Mouse (Mus musculus): ENCODE data around the gene Egr4. TPM values are rescaled to one million over a fixed set of nuclear protein-coding genes. Genes with fewer than 3 reads are reported as not detected.
A peak's percentile ranks its signal among the peaks of the same experiment; 100 is the strongest.

Egr4 gene
- polyA plus RNA-seq, 1 experiment from 2014 or later: not detected

DNA sequence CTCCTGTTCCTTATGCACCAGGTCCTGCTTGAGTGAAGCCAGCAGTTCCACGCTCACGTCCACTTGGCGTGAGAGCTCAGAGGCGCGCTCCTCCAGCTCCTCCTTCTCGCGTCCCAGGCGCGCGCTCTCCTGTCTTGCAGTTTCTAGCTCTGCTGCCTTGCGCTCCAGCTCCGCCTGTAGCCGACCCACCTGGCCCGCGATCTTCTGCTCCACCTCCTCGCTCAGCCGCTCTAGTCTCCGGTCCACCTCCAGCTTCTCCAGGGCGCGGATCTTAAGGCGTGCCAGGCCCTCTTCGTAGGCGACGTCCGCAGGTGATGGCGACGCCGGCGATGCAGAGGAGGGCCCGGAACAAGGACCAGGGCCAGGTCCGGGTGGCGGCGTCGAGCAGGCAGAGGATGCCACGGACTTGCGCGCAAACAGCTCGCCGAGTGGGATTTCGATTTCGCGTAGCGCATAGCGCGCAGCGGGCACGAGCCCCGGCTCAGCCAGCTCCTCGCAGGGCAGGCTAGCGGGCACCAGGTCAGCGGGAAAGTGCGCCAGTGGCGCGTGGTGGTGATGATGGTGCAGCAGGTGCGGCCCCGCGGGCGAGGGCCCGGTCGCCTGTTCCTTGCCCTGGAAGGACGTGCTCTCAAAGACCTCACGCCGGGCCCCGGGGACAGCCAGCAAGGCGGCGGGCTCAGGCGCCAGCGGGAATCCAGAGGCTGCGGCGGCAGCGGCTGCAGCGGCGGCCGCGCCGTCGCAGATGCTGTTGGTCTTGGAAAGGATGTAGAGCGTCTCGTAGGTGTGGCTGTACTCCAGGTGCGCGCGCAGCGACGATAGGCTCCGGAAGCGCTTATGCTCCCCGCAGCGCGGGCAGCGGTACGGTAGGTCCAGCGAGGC, 29.3 kb downstream of the Egr4 start:
- Histone ChIP-seq H3K9ac (ENCODE audit: low read length) (peak overlapping the region; percentile 45; the same call in 1 of the 2 replicates), H3K4me3 (replicated peaks; ENCODE audit: low read length) (peak overlapping the region; percentile 40), H3K27ac (ENCODE audit: low read length) (no peak overlapping the region), H3K4me2 (ENCODE audit: low read depth, low read length) (peak overlapping the region; percentile 55), H3K4me1 (ENCODE audit: control insufficient read depth, insufficient read depth, low read length) (peaks cover 6% of the 10 kb centered on the region; the same call in 1 of the 2 replicates), H3K9me3 (replicated peaks; ENCODE audit: control insufficient read depth, low read length) (no peaks in the 10 kb centered on the region), H3K36me3 (ENCODE audit: control insufficient read depth, insufficient read depth, low read length) (no peaks in the 10 kb centered on the region), H3K27me3 (ENCODE audit: control insufficient read depth, insufficient read depth, low read length) (peaks cover 24% of the 10 kb centered on the region)
- ATAC-seq (ENCODE audit: insufficient read depth, low FRiP score): no peak
- WGBS: 4% methylated on average over 90 of the region's 92 CpGs

DNA sequence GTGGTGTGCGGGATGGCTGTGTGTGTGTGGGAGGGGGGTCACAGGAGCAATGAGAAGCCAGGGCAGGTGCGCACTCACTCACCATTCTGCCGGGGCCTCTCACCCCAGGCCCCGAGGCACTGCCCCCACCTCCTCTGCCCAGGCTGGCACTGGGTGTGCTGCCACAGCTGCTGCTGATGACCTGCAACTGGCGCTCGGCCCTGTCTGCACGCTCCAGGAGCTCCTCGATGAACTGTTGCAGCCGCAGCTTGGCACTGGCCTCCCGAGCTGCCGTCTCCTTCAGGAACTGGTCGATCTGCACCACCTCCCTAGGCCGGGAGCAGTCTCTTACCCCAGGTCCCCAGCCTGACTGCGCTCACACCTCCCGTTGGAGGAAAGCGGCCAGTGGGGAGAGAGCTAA, 32.7 kb downstream of the Egr4 start:
- Histone ChIP-seq H3K9ac (ENCODE audit: low read length) (no peak overlapping the region), H3K4me1 (ENCODE audit: control insufficient read depth, insufficient read depth, low read length) (peaks cover 6% of the 10 kb centered on the region; the same call in 1 of the 2 replicates), H3K4me2 (ENCODE audit: low read depth, low read length) (no peak overlapping the region), H3K27me3 (ENCODE audit: control insufficient read depth, insufficient read depth, low read length) (peaks cover 24% of the 10 kb centered on the region), H3K9me3 (replicated peaks; ENCODE audit: control insufficient read depth, low read length) (no peaks in the 10 kb centered on the region), H3K27ac (ENCODE audit: low read length) (no peak overlapping the region), H3K36me3 (ENCODE audit: control insufficient read depth, insufficient read depth, low read length) (no peaks in the 10 kb centered on the region), H3K4me3 (replicated peaks; ENCODE audit: low read length) (no peak overlapping the region)
- ATAC-seq (ENCODE audit: insufficient read depth, low FRiP score): no peak
- 64% methylated on average over 14 of the region's 16 CpGs for WGBS

DNA sequence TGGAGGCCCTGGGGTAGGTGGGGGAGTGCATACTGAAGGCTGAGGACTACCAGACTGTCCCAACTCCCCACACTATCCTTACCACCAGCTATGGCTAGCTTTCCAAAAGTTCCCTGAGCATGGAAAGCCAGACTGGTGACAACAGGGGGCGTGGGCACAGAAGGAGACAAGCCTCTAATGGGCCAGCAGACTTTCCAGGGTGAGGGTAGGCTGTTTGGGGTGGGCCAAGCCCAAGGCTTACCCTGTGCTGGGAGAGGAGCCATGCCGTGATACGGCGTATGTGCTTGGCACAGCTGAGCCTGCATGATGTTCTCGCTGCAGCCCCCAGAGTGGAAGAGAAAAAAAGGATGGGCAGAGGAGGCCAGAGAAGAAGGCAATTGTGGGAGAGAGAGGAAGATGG, 33.4 kb downstream of the Egr4 start:
- Histone ChIP-seq H3K4me1 (ENCODE audit: control insufficient read depth, insufficient read depth, low read length) (peaks cover 6% of the 10 kb centered on the region; the same call in 1 of the 2 replicates), H3K9me3 (replicated peaks; ENCODE audit: control insufficient read depth, low read length) (no peaks in the 10 kb centered on the region), H3K4me3 (replicated peaks; ENCODE audit: low read length) (no peak overlapping the region), H3K36me3 (ENCODE audit: control insufficient read depth, insufficient read depth, low read length) (no peaks in the 10 kb centered on the region), H3K27ac (ENCODE audit: low read length) (no peak overlapping the region), H3K9ac (ENCODE audit: low read length) (no peak overlapping the region), H3K27me3 (ENCODE audit: control insufficient read depth, insufficient read depth, low read length) (peaks cover 20% of the 10 kb centered on the region), H3K4me2 (ENCODE audit: low read depth, low read length) (no peak overlapping the region)
- ATAC-seq (ENCODE audit: insufficient read depth, low FRiP score): no peak
- WGBS: 80% methylated on average over 5 of the region's 5 CpGs

DNA sequence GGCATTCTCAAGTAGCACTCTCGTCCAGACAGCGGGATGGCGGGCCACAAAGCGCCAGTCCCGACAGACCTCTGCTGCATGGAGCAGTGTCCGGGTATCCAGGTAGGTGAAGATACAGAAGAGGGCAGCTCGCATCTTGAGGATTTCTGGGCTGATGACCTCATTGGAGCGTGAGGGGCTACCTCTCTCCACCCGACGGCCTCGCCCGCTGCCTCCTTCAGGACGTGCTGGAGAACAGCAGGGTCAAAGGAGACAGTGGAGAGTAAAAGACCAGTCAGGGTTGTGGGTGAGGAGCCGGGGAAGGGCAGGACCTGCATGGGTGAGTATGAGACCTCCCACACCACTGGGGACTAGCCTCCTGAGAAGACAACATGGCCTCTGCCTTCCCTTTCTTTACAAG, 35.0 kb downstream of the Egr4 start:
- H3K4me2 ChIP-seq (ENCODE audit: low read depth, low read length): no peak overlapping the region
- peaks cover 4% of the 10 kb centered on the region; the same call in 1 of the 2 replicates for H3K27me3 ChIP-seq (ENCODE audit: control insufficient read depth, insufficient read depth, low read length)
- H3K9me3 ChIP-seq (replicated peaks; ENCODE audit: control insufficient read depth, low read length): no peaks in the 10 kb centered on the region
- H3K36me3 ChIP-seq (ENCODE audit: control insufficient read depth, insufficient read depth, low read length): no peaks in the 10 kb centered on the region
- no peak overlapping the region for H3K9ac ChIP-seq (ENCODE audit: low read length)
- H3K4me3 ChIP-seq (replicated peaks; ENCODE audit: low read length): no peak overlapping the region
- H3K4me1 ChIP-seq (ENCODE audit: control insufficient read depth, insufficient read depth, low read length): no peaks in the 10 kb centered on the region
- ATAC-seq (ENCODE audit: insufficient read depth, low FRiP score): no peak
- H3K27ac ChIP-seq (ENCODE audit: low read length): no peak overlapping the region
- 39% methylated on average over 14 of the region's 14 CpGs for WGBS

DNA sequence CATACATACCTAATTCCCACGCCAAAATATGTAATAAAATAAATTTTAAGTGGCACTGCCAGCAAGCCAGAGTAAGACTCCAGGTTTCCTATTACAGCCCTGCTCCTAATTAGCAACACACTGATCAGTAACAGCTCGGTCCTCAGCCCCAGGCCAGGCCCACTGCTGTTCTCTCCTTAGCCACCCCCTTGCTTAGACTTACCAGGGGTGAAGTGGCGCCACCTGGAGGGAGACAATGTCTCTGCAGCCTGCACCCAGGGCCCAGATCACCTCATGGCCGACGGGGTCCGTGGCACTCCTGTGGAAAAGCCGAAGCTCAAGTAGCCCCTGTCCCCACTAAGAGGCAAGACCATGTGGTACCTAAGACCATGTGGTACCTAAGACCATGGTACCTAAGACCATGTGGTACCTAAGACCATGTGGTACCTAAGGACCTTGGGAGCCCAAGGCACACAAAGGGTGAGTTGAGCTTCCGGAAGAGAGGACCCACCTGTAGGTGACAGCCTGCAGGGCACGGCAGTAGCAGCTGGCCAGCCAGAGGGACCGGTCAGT, 35.9 kb downstream of the Egr4 start:
- WGBS: 29% methylated on average over 10 of the region's 10 CpGs

DNA sequence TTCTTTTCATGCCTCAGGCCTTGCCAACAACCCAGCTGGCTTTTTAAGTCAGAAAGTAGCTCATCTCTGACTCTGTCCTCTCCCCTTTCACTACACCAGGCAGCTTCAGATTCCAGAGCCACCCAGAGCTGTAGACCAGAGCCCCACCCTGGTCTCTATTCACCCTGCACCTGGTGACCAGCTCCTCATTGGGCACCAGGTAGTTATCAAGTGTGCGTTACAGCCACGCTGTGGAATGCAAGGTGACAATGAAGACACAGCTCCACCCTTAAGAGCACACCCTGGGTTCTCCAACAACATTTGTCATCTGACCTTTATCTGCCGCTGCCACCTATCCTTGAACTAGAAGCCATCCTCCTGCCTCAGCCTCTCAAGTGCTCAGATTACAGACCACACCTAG, 37.8 kb downstream of the Egr4 start:
- Histone ChIP-seq H3K27me3 (ENCODE audit: control insufficient read depth, insufficient read depth, low read length) (no peaks in the 10 kb centered on the region), H3K36me3 (ENCODE audit: control insufficient read depth, insufficient read depth, low read length) (no peaks in the 10 kb centered on the region), H3K9me3 (replicated peaks; ENCODE audit: control insufficient read depth, low read length) (no peaks in the 10 kb centered on the region), H3K4me2 (ENCODE audit: low read depth, low read length) (no peak overlapping the region), H3K4me3 (replicated peaks; ENCODE audit: low read length) (no peak overlapping the region), H3K4me1 (ENCODE audit: control insufficient read depth, insufficient read depth, low read length) (no peaks in the 10 kb centered on the region), H3K9ac (ENCODE audit: low read length) (no peak overlapping the region), H3K27ac (ENCODE audit: low read length) (no peak overlapping the region)
- no peak for ATAC-seq (ENCODE audit: insufficient read depth, low FRiP score)
- WGBS: 76% methylated on average over 3 of the region's 3 CpGs

More for the DNA sequence above, 35.9 kb downstream of the Egr4 start:
- Histone ChIP-seq H3K36me3 (ENCODE audit: control insufficient read depth, insufficient read depth, low read length) (no peaks in the 10 kb centered on the region), H3K27me3 (ENCODE audit: control insufficient read depth, insufficient read depth, low read length) (0 out of 2 replicates have a peak, but pooled peaks cover 4% of the 10 kb centered on the region), H3K4me3 (replicated peaks; ENCODE audit: low read length) (no peak overlapping the region), H3K9ac (ENCODE audit: low read length) (no peak overlapping the region), H3K4me1 (ENCODE audit: control insufficient read depth, insufficient read depth, low read length) (no peaks in the 10 kb centered on the region), H3K4me2 (ENCODE audit: low read depth, low read length) (no peak overlapping the region), H3K27ac (ENCODE audit: low read length) (no peak overlapping the region), H3K9me3 (replicated peaks; ENCODE audit: control insufficient read depth, low read length) (no peaks in the 10 kb centered on the region)
- no peak for ATAC-seq (ENCODE audit: insufficient read depth, low FRiP score)

DNA sequence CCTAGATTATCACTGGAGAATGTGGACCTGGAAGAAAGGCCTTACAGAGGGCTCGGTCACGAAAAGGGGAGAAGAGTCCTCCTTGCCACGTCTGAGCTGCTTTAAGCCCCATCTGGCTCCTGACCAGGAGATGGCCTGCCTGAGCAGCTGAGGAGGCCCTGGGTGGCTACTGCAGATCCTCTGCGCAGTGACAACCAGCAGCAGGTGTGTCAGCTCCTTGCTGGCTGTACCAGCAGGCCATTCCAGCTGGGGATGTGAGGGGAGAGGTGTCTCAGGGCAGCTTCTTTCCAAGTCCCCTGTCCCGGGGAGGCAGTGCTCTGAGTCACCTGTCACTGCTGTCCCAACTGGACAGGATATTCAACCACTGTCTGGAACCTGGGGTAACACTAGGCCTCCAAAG, 40.8 kb downstream of the Egr4 start:
- H3K27me3 ChIP-seq (ENCODE audit: control insufficient read depth, insufficient read depth, low read length): no peaks in the 10 kb centered on the region
- H3K4me2 ChIP-seq (ENCODE audit: low read depth, low read length): no peak overlapping the region
- no peaks in the 10 kb centered on the region for H3K4me1 ChIP-seq (ENCODE audit: control insufficient read depth, insufficient read depth, low read length)
- no peaks in the 10 kb centered on the region for H3K9me3 ChIP-seq (replicated peaks; ENCODE audit: control insufficient read depth, low read length)
- no peak overlapping the region for H3K4me3 ChIP-seq (replicated peaks; ENCODE audit: low read length)
- no peak overlapping the region for H3K9ac ChIP-seq (ENCODE audit: low read length)
- H3K36me3 ChIP-seq (ENCODE audit: control insufficient read depth, insufficient read depth, low read length): 0 out of 2 replicates have a peak, but pooled peaks cover 3% of the 10 kb centered on the region
- 60% methylated on average over 5 of the region's 5 CpGs for WGBS
- ATAC-seq (ENCODE audit: insufficient read depth, low FRiP score): no peak
- no peak overlapping the region for H3K27ac ChIP-seq (ENCODE audit: low read length)

DNA sequence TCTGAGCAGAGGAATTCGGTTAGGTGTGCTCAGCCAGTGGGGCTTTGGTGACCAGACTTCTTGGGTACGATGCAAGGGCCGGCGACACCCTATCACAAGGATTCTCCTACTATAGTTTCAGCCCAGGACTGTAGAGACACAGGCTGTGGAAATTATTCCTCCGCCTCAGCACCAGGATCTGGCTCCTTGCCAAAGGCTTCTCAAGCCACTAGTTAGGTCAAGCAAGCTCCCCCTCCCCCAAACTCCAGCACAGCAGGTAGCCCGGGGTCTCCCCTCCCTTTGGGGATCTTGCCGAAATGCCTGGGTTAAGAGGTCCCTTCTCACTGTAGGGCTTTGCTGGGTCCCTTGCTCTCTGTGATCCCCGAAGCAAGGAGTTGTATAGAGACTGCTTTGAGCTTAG, 41.4 kb downstream of the Egr4 start:
- ATAC-seq (ENCODE audit: insufficient read depth, low FRiP score): no peak
- no peaks in the 10 kb centered on the region for H3K27me3 ChIP-seq (ENCODE audit: control insufficient read depth, insufficient read depth, low read length)
- 0 out of 2 replicates have a peak, but pooled peaks cover 3% of the 10 kb centered on the region for H3K36me3 ChIP-seq (ENCODE audit: control insufficient read depth, insufficient read depth, low read length)
- no peaks in the 10 kb centered on the region for H3K9me3 ChIP-seq (replicated peaks; ENCODE audit: control insufficient read depth, low read length)
- no peak overlapping the region for H3K4me2 ChIP-seq (ENCODE audit: low read depth, low read length)
- H3K4me3 ChIP-seq (replicated peaks; ENCODE audit: low read length): no peak overlapping the region
- H3K4me1 ChIP-seq (ENCODE audit: control insufficient read depth, insufficient read depth, low read length): no peaks in the 10 kb centered on the region
- 68% methylated on average over 8 of the region's 8 CpGs for WGBS
- no peak overlapping the region for H3K27ac ChIP-seq (ENCODE audit: low read length)
- H3K9ac ChIP-seq (ENCODE audit: low read length): no peak overlapping the region

DNA sequence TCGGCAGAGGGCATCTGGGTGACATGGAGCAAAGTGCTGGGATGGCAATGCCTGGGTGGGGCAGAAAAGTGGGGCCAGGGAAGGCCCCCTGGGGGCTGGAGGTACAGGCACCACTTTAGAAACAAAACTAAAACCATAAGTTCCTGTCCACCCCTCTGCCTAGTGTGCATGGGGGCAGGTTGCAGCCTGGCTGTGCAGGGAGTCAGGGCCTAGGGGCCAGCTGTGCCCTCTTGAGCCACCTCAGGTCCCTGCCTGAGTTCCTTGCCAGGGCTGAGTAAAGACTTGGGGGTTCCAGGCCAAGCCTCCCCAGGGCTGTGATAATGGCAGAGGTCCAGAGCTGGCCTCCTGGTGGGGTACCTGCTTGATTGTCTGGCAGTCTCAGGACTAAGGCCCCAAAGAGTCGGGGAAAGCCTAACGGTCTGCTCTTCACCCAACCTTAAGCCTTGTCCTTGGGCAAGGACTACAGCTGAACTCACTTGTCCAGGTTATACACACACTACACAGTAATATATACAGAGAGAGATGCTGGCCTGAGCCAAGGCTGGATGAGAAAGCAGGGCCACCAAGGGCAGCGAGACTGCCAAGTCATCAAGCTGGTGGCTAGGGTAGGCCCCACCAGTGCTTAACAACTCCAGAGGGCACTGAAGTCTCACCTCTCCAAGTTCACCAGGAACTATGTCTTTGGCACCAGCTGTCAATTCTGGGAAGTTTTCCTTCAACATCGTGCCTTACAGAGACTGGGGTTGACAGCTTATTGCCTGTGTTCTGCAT, 43.5 kb downstream of the Egr4 start:
- no peak overlapping the region for H3K4me3 ChIP-seq (replicated peaks; ENCODE audit: low read length)
- H3K9me3 ChIP-seq (replicated peaks; ENCODE audit: control insufficient read depth, low read length): no peaks in the 10 kb centered on the region
- no peaks in the 10 kb centered on the region for H3K27me3 ChIP-seq (ENCODE audit: control insufficient read depth, insufficient read depth, low read length)
- no peak overlapping the region for H3K9ac ChIP-seq (ENCODE audit: low read length)
- peaks cover 11% of the 10 kb centered on the region for H3K36me3 ChIP-seq (ENCODE audit: control insufficient read depth, insufficient read depth, low read length)
- no peak overlapping the region for H3K4me2 ChIP-seq (ENCODE audit: low read depth, low read length)
- 69% methylated on average over 5 of the region's 5 CpGs for WGBS
- no peak overlapping the region for H3K27ac ChIP-seq (ENCODE audit: low read length)
- no peaks in the 10 kb centered on the region for H3K4me1 ChIP-seq (ENCODE audit: control insufficient read depth, insufficient read depth, low read length)
- ATAC-seq (ENCODE audit: insufficient read depth, low FRiP score): no peak
